Mouse (Mus musculus): Measurements from ENCODE around the gene Olfr520. TPM values are rescaled to one million over a fixed set of nuclear protein-coding genes. Genes with fewer than 3 reads are reported as not detected.

The Olfr520 gene
- not detected in 2 replicates for polyA plus RNA-seq (2012; ENCODE audit: low replicate concordance)

DNA sequence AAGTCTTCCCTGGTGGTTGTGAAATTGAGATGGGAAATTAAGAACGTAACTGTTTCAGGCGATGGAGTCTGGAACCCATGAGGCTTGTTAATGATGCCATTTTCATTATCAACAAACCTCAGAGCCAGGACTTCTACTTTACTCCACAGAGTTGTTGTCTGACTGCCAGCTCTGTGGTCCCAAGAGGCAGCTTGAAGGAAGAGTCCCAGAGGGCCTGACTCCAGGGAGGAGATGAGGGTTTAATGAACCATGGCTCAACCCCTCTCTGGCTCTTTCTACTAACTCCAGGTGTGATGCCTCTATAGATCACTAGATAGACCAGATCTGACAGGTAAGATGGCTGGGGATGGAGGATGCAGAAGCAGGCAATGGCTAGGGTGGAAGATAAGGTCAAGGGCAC is at the start of gene Olfr520:
TSS of gene Olfr520 (plus strand) at position 301 of the 400 bp plus-strand sequence.

DNA sequence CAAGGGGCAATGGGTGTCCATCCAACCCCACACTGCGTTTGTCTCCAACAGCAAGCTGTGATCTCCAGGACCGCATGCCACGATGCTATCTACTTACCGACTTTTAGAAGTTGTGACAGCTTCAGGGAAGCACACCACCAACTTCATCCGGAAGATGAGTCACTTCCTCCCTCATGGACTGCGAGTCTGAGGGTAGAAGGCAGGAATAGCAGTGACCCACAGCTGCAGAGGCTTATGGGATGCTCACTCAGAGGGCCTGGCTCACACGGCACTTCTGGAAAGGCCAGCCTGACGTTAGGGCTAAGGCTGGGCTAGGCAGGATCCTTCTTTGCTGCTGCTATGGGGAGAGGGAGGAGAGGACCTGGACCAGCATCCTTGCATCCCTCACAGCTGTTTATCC is 18.9 kb upstream of the Olfr520 start, which contains the start of gene Slco2b1:
TSS of gene Slco2b1 (minus strand) at position 175 of the 400 bp plus-strand sequence.

DNA sequence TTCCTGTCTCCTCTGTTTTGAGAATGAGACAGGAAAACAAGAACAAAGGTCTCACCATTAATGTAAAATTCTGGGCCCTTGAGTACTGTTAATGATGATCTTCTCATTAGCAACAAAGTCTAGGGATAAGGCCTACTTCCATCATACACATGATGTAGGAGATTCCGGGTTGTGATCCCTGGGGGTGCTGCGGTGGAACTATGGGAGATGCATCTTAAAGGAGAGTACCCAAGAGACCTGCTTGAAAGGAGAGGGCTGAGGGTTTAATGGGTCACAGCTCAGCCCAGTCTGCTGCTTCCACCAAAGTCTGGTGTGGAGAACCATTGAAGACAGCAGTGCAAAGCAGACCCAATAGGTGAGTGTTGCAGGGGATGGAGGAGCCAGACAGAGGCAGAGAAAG is 33.1 kb downstream of the Olfr520 start, which contains the start of gene Olfr521:
TSS of gene Olfr521 (plus strand) at position 301 of the 400 bp plus-strand sequence.

Other genes starting within 250 kb of the Olfr520 start
- 33.6 and 264 TPM in 2 replicates for gene Rps3, start 246.5 kb upstream of the Olfr520 start, polyA plus RNA-seq (2012; ENCODE audit: low replicate concordance)
- gene Arrb1, start 194.8 kb upstream of the Olfr520 start, polyA plus RNA-seq (2012; ENCODE audit: low replicate concordance), result 34.8 and 134 TPM in 2 replicates
- 3.3 and 3.7 TPM in 2 replicates for gene Tpbgl, start 103.2 kb upstream of the Olfr520 start, polyA plus RNA-seq (2012; ENCODE audit: low replicate concordance)
- 2.7 and 10.0 TPM in 2 replicates for gene Slco2b1, start 18.9 kb upstream of the Olfr520 start, polyA plus RNA-seq (2012; ENCODE audit: low replicate concordance)
- gene Olfr521, start 33.2 kb downstream of the Olfr520 start, polyA plus RNA-seq (2012; ENCODE audit: low replicate concordance), result not detected in 2 replicates
- gene Neu3, start 98.1 kb downstream of the Olfr520 start, polyA plus RNA-seq (2012; ENCODE audit: low replicate concordance), result 3.1 and 10.3 TPM in 2 replicates
- gene Xrra1, start 128.8 kb downstream of the Olfr520 start, polyA plus RNA-seq (2012; ENCODE audit: low replicate concordance), result 0.06 TPM in 1 of 2 replicates, not detected in the other
- 38.1 and 49.3 TPM in 2 replicates for gene Spcs2, start 133.2 kb downstream of the Olfr520 start, polyA plus RNA-seq (2012; ENCODE audit: low replicate concordance)